Mouse (Mus musculus): Measurements from ENCODE around the gene Erv3.
"Not testable (repeated sequence)": the region's sequence is repeated elsewhere in the genome, so short reads cannot be mapped to it uniquely, and the experiment has no call there.

DNA sequence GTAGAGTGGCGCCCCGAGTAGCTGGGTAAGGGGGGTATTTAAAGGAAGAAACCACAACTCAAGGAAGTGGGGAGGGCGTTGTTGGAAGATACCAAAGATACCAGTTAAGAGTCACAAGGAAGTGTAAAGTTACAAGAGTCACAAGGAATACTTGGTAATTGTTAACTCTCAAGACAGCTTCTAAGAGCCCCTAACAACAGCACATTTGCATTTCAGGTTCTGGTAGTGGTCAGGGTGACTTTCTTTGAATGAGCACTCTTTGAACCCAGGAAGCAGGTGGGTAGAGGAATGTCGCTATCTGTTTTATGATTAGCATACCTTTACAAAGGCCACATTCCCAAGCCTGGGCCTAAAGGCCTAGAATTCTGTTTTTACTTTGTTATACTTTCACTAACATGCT lies 28.6 kb downstream of the Erv3 start:
- not testable (repeated sequence) for TF ChIP-seq CTCF (conservative IDR thresholded peaks at IDR 0.05; ENCODE audit: insufficient read depth, insufficient read length, low read depth, low read length); POLR2A (IDR thresholded peaks at IDR 0.05; ENCODE audit: low read depth, low read length)
